Mouse (Mus musculus) splenic B cell, adult 2 months (primary cell): ENCODE measurements around the gene Bahd1.

Experiments used
- DNase-seq: peaks from one replicate; pipeline ENCODE4 v3.0.0-alpha.2; 2011; ENCODE audit warnings: low read depth, low spot score
- H3K27me3 ChIP-seq: 2 replicates; pipeline ENCODE4 v1.6.1; 2012; ENCODE audit warnings: mild to moderate bottlenecking, low read length, moderate library complexity, mixed read lengths; ENCODE audit not compliant: control insufficient read depth, poor library complexity, insufficient read depth, severe bottlenecking
- H3K36me3 ChIP-seq: 2 replicates; pipeline ENCODE4 v1.6.1; 2012; ENCODE audit warnings: mild to moderate bottlenecking, low read length, moderate library complexity, mixed read lengths; ENCODE audit not compliant: control insufficient read depth, poor library complexity, insufficient read depth, severe bottlenecking

Gene Bahd1

GRCm38 (mm10) chr2:118949699-118950098, 49.5 kb downstream of the Bahd1 start:
- H3K36me3 ChIP-seq: no peaks in the 10 kb centered on the region
- no peak for DNase-seq
- H3K27me3 ChIP-seq: no peaks in the 10 kb centered on the region

DNA sequence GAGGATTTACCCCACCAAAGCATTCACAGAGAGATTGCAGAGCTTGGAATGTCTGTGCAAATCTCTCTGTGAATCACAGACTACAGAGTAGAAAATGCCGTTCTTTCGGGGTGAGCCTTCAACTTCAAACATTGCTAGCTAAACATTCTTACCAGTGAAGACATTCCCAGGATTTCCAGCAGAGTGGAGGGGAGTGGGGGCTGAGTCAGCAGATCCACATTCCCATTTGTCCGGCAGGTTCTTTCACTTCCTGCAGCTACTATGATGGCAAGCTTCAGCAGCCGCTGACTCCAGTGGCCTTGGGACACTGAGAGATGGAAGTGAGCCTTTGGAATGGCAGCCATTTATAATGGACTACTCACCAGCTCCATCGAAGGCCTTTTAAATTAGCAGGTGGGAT, 56.3 kb downstream of the Bahd1 start:
- Histone ChIP-seq H3K36me3 (no peaks in the 10 kb centered on the region), H3K27me3 (no peaks in the 10 kb centered on the region)
- no peak for DNase-seq

- no peak for DNase-seq
- Histone ChIP-seq H3K27me3 (no peaks in the 10 kb centered on the region), H3K36me3 (no peaks in the 10 kb centered on the region)
Measured at GRCm38 (mm10) chr2:118959644-118960043, 59.5 kb downstream of the Bahd1 start.

DNA sequence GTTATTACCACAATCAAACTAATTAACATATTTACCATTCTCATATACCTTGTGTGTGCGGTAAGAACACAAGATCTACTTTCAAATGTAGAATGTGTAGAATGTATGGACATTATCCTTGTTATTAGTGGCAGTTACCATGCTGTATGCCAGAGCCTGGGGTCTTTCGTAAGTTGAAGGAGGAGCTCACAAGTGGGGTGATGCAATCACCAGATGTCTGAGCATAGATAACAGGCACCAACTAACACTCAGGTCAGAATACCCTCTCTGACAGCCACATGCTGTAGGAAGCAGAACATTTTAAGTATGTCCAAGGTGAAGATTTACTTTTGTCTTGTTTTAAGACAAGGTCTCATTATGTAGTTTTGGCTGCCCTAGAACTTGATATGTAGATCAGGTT, 60.2 kb downstream of the Bahd1 start:
- Histone ChIP-seq H3K27me3 (no peaks in the 10 kb centered on the region), H3K36me3 (no peaks in the 10 kb centered on the region)
- no peak for DNase-seq

- peak; percentile 33 for DNase-seq
- Histone ChIP-seq H3K27me3 (no peaks in the 10 kb centered on the region), H3K36me3 (no peaks in the 10 kb centered on the region)
Measured at GRCm38 (mm10) chr2:118961546-118961945, 61.4 kb downstream of the Bahd1 start.

- H3K36me3 ChIP-seq: no peaks in the 10 kb centered on the region
- H3K27me3 ChIP-seq: no peaks in the 10 kb centered on the region
- DNase-seq: no peak
Measured at GRCm38 (mm10) chr2:118963007-118963675, 63.0 kb downstream of the Bahd1 start.

GRCm38 (mm10) chr2:118963676-118964012, 63.5 kb downstream of the Bahd1 start:
- H3K36me3 ChIP-seq: no peaks in the 10 kb centered on the region
- no peak for DNase-seq
- no peaks in the 10 kb centered on the region for H3K27me3 ChIP-seq

DNA sequence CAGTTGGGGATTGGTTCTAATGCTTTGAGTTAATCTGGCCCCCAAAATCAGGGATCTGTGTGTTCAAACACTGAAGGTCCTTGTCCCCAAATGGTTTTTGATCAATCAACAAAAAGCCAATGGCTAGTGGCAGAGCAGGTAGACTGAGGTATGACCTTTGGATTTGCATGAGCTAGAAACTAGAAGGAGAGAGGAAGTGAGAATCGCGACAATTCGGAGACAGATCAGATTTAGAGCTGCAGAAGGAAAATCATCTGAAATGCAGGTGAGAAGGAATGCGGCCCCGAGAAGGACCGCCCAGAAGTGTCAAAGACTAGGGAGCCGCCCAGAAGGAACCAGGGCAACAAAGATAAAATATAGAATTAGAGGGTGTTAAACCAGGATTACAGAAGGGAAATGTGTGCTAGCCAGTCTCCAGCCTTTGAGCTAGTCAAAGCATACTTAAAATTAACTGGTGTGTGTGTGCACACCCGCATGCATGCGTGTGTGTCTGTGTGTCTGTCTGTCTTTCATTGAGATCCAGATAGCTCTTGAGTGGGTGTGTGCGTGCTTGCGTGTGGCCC, 69.5 kb downstream of the Bahd1 start:
- Histone ChIP-seq H3K36me3 (no peaks in the 10 kb centered on the region), H3K27me3 (no peaks in the 10 kb centered on the region)

DNA sequence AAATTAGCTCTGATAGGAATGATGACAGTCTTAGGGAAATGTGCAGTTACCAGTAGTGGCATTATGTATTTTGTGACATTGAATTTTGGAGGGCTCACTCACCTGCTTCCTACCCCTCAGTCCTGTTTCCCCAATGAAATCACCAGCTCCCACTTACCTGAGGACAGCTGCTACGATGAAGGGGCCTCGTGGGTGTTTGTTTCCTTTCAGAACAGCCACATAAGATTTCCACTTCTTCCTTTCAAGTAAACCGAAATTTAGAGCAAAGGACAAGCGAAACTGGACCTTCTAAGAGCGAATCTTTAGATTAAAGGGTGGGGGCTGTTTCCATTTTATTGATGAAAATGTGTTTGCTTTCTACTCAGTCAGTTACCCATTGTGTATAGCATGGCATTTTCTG, 71.9 kb downstream of the Bahd1 start:
- Histone ChIP-seq H3K36me3 (no peaks in the 10 kb centered on the region), H3K27me3 (no peaks in the 10 kb centered on the region)
- no peak for DNase-seq

More for the DNA sequence above, 69.5 kb downstream of the Bahd1 start:
- DNase-seq: no peak

DNA sequence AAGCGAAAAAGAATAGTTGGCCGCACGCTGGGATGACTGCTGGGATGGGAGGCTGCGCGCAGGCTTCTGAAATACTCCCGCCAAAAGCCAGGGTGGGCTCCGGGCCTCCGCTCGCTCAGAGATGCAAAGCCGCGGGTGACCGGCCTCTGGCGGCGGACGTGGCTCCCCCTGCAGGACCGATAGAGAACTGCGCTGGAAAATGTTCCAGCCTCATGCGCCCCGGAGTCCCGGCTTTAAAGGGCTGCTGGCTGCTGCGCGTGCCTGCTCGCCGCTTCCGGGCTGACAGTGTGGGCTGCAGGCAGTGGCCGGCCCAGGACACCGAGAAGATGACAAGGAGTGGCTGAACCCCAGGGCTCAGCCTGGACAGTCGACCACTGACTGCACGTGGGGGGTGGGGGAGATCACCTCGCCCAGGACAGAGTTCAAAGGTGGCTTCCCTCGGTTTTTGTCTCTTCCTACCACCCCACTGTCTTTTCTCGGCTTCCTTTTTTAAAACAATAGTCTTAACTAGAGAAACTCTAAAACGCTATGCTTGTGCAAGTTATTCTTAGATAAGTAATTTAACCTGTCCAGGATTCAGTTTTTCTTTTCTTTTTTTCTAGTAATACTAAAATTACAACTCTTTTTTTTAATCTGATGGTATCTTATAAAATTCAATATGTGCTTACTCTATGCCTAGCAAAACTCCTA, 72.7 kb downstream of the Bahd1 start:
- no peaks in the 10 kb centered on the region for H3K27me3 ChIP-seq
- DNase-seq: peak; percentile 88
- no peaks in the 10 kb centered on the region for H3K36me3 ChIP-seq
